ENCODE assay signal across 11 mouse cellular contexts in genomic region chr19:29371284-29372081, GRCm38 (mm10). TPM values are rescaled to one million over a fixed set of nuclear protein-coding genes. Genes with fewer than 3 reads are reported as not detected.
DNase-seq lines count a peak whose midpoint lies in the region; ATAC-seq and TF ChIP-seq lines count a peak whose summit lies in the region.
"Had no signal": no experiment of that assay in that cellular context is flagged by ENCODE, and none has a peak within 500 bp of the region (broad histone marks: within the 10 kb centered on the region; RNA-seq: fewer than 3 reads in every experiment).

No protein-coding gene starts in this region.

- peaks cover 3 to 44% of the 10 kb centered on the region in 2 experiments for H3K36me3 ChIP-seq in MEL (ENCODE audit: control insufficient read depth in 1 of 2, insufficient read depth in 2 of 2, low read length in 2 of 2)
- H3K36me3 ChIP-seq in embryonic facial prominence, embryonic 14.5 days (ENCODE audit: control insufficient read depth, insufficient read depth, low read length): no peaks in the 10 kb centered on the region
- H3K36me3 ChIP-seq in myocyte (ENCODE audit: control insufficient read depth, insufficient read depth): no peaks in the 10 kb centered on the region

- peak overlapping the region; percentile 21 for H3K4me3 ChIP-seq in left cerebral cortex, adult 2 months
- peak overlapping the region; percentile 74 to 87 for H3K4me3 ChIP-seq in MEL (ENCODE audit: control insufficient read depth in 1 of 2, insufficient read depth in 1 of 2, low read depth in 2 of 2, low read length in 2 of 2)
- H3K4me3 ChIP-seq in embryonic facial prominence, embryonic 14.5 days (ENCODE audit: low read depth, low read length): no peak overlapping the region
- peak overlapping the region; percentile 7 for H3K4me3 ChIP-seq in myocyte

- peak overlapping the region; percentile 76 for H3K9ac ChIP-seq in MEL (ENCODE audit: control insufficient read depth, low read depth, low read length, poor library complexity, severe bottlenecking)
- H3K9ac ChIP-seq in embryonic facial prominence, embryonic 14.5 days (ENCODE audit: low read depth, low read length): no peak overlapping the region

- 0 out of 2 replicates have a peak overlapping the region, but pooled peaks have one; percentile 24 for H3K27ac ChIP-seq in left cerebral cortex, adult 2 months
- peak overlapping the region; percentile 62 for H3K27ac ChIP-seq in MEL (ENCODE audit: control insufficient read depth, low read depth, low read length)
- 0 out of 2 replicates have a peak overlapping the region, but pooled peaks have one; percentile 40 for H3K27ac ChIP-seq in embryonic facial prominence, embryonic 14.5 days (replicated peaks; ENCODE audit: low read depth, low read length)

- no peak for DNase-seq in left cerebral cortex, adult 2 months (ENCODE audit: extremely low spot score in 1 of 2, low spot score in 2 of 2)
- DNase-seq in left cerebral cortex, postnatal 36 days (ENCODE audit: low spot score in 2 of 2): no peak
- peak; percentile 77 for DNase-seq in MEL (ENCODE audit: low read depth, low spot score)
- DNase-seq in embryonic facial prominence, embryonic 14.5 days (ENCODE audit: low spot score): no peak
- no peak for DNase-seq in embryo, embryonic 10 days (ENCODE audit: low spot score)
- DNase-seq: cerebellum, adult 18-20 months; kidney, adult 9 months had no signal

- H3K4me1 ChIP-seq in MEL (ENCODE audit: control insufficient read depth in 1 of 2, insufficient read depth in 2 of 2, low read length in 2 of 2): peaks cover 15 to 40% of the 10 kb centered on the region in 2 experiments
- H3K4me1 ChIP-seq in embryonic facial prominence, embryonic 14.5 days (ENCODE audit: control insufficient read depth, insufficient read depth, low read length): 0 out of 2 replicates have a peak, but pooled peaks cover 4% of the 10 kb centered on the region

- no peaks in the 10 kb centered on the region for H3K9me3 ChIP-seq in MEL (replicated peaks; ENCODE audit: insufficient read depth, low read length)
- no peaks in the 10 kb centered on the region for H3K9me3 ChIP-seq in embryonic facial prominence, embryonic 14.5 days (ENCODE audit: control insufficient read depth, low read length)

- 82% methylated on average over 18 of the region's 18 CpGs for WGBS in embryonic facial prominence, embryonic 14.5 days

- TF ChIP-seq POLR2A in MEL (IDR thresholded peaks at IDR 0.05; ENCODE audit: control insufficient read depth in 1 of 2, insufficient read depth in 1 of 2, low read depth in 1 of 2, low read length in 2 of 2, poor library complexity in 1 of 2): no peak
- no peak for TF ChIP-seq POLR2A in myocyte (IDR thresholded peaks at IDR 0.05; ENCODE audit: insufficient read length, low read depth)

- H3K4me2 ChIP-seq in embryonic facial prominence, embryonic 14.5 days (ENCODE audit: low read depth, low read length): peak overlapping the region; percentile 30
- peak overlapping the region; percentile 92 for H3K4me2 ChIP-seq in myocyte (ENCODE audit: low read depth)

- H3K79me2 ChIP-seq in MEL (ENCODE audit: control insufficient read depth, insufficient read depth, low read length, poor library complexity) (peaks cover 11% of the 10 kb centered on the region), myocyte (ENCODE audit: control insufficient read depth, insufficient read depth) (no peaks in the 10 kb centered on the region)

- TF ChIP-seq CTCF in left cerebral cortex, adult 2 months (IDR thresholded peaks at IDR 0.05): no peak
- TF ChIP-seq CTCF in MEL (IDR thresholded peaks at IDR 0.05 in 2 of 3, conservative IDR thresholded peaks at IDR 0.05 in 1 of 3; ENCODE audit: control insufficient read depth in 1 of 3, insufficient read depth in 1 of 3, low read depth in 2 of 3, low read length in 3 of 3, poor library complexity in 1 of 3, severe bottlenecking in 1 of 3): no peak

- no peak for TF ChIP-seq RAD21 in MEL (IDR thresholded peaks at IDR 0.05; ENCODE audit: low read depth, low read length)

- intact Hi-C loops in left cerebral cortex, adult 2 months (cut with DNase I): no loop called here
- intact Hi-C loops in left cerebral cortex, postnatal 36 days (cut with DNase I): no loop called here

- H3ac ChIP-seq in myocyte (ENCODE audit: control insufficient read depth, insufficient read length): no peak overlapping the region

- no peak for ATAC-seq in embryonic facial prominence, embryonic 14.5 days (ENCODE audit: low read depth)
- ATAC-seq in cerebellum, adult (ENCODE audit: insufficient number of reproducible peaks, low FRiP score, low TSS enrichment): no peak

- H3K27me3 ChIP-seq in MEL (ENCODE audit: control insufficient read depth in 1 of 2, insufficient read depth in 2 of 2, low read length in 2 of 2) (no peaks in the 10 kb centered on the region), myocyte (ENCODE audit: control insufficient read depth, insufficient read depth, insufficient read length) (no peaks in the 10 kb centered on the region)
- H3K27me3 ChIP-seq in embryonic facial prominence, embryonic 14.5 days (replicated peaks; ENCODE audit: control insufficient read depth, insufficient read depth, low read length): no peaks in the 10 kb centered on the region

- TF ChIP-seq EP300 in MEL (IDR thresholded peaks at IDR 0.05; ENCODE audit: low read depth in 1 of 2, low read length in 2 of 2): no peak

TF ChIP-seq in MEL, 35 proteins besides CTCF, POLR2A, EP300 and RAD21:
- TF ChIP-seq JUND (IDR thresholded peaks at IDR 0.05; ENCODE audit: low read depth, low read length) (no peak), TCF12 (IDR thresholded peaks at IDR 0.05; ENCODE audit: low read depth, low read length) (no peak), SMC3 (IDR thresholded peaks at IDR 0.05; ENCODE audit: low read depth, low read length) (no peak), GATA1 (IDR thresholded peaks at IDR 0.05; ENCODE audit: low read depth, low read length) (peak; percentile 46; the same call in 1 of the 2 replicates)

TF ChIP-seq in myocyte, 11 proteins besides CTCF, POLR2A, EP300 and RAD21 (continues in another document):
- TF ChIP-seq E2F4 (IDR thresholded peaks at IDR 0.05; ENCODE audit: insufficient read depth) (no peak), MYOD1 (IDR thresholded peaks at IDR 0.05; ENCODE audit: control insufficient read depth in 1 of 3, insufficient read length in 2 of 3, low read depth in 2 of 3) (no peak), TCF3 (IDR thresholded peaks at IDR 0.05; ENCODE audit: insufficient read length, low read depth) (no peak), MYOG (IDR thresholded peaks at IDR 0.05; ENCODE audit: control insufficient read depth in 1 of 3, insufficient read depth in 1 of 3, insufficient read length in 2 of 3, low read depth in 2 of 3) (no peak), MAX (IDR thresholded peaks at IDR 0.05; ENCODE audit: low read depth) (no peak), USF1 (IDR thresholded peaks at IDR 0.05; ENCODE audit: low read depth) (no peak), SRF (IDR thresholded peaks at IDR 0.05; ENCODE audit: control insufficient read depth, insufficient read length, low read depth) (no peak), REST (IDR thresholded peaks at IDR 0.05; ENCODE audit: insufficient read depth, insufficient read length) (no peak), POLR2AphosphoS2 (IDR thresholded peaks at IDR 0.05; ENCODE audit: insufficient read length, low read depth) (no peak), TCF12 (IDR thresholded peaks at IDR 0.05; ENCODE audit: insufficient read depth, poor library complexity, severe bottlenecking) (no peak)

RNA-seq across cellular contexts. Expression of gene Cd274, which starts 4.2 kb away (rescaled TPM):
- 1 to 10 TPM in 1 of 2 experiments, under 1 TPM in 1; 0.89 to 1.3 TPM for total RNA-seq in left cerebral cortex, adult 2 months (2021)
- under 1 TPM; 0.97 to 0.99 TPM for total RNA-seq in left cerebral cortex, postnatal 36 days (2021)
- total RNA-seq in MEL (2012; rRNA removed): 3.1 and 3.2 TPM in 2 replicates
- 1 to 10 TPM in 1 of 2 experiments, not detected in 1; 5.0 TPM for polyA plus RNA-seq in MEL (2012; ENCODE audit: insufficient read depth in 1 of 2, insufficient read length in 2 of 2, low read depth in 1 of 2, low replicate concordance in 2 of 2, missing spikeins in 1 of 2)
- polyA plus RNA-seq in embryonic facial prominence, embryonic 14.5 days (2014; fragmentation: Nextera tagmentation; extraction: Ambion mirVana): 0.21 and 0.56 TPM in 2 replicates
- polyA plus RNA-seq in myocyte (2012; fragmentation: generic; extraction: Trizol): 0.25 TPM

RNA-seq across cellular contexts. Expression of gene Plgrkt, which starts 4.3 kb away (rescaled TPM):
- 10 to 100 TPM; 27.6 to 29.3 TPM for total RNA-seq in left cerebral cortex, adult 2 months (2021)
- total RNA-seq in left cerebral cortex, postnatal 36 days (2021): 10 to 100 TPM; 23.7 to 28.6 TPM
- 107 and 117 TPM in 2 replicates for total RNA-seq in MEL (2012; rRNA removed)
- 100 to 1,000 TPM in 1 of 2 experiments, not detected in 1; 145 TPM for polyA plus RNA-seq in MEL (2012; ENCODE audit: insufficient read depth in 1 of 2, insufficient read length in 2 of 2, low read depth in 1 of 2, low replicate concordance in 2 of 2, missing spikeins in 1 of 2)
- polyA plus RNA-seq in embryonic facial prominence, embryonic 14.5 days (2014; fragmentation: Nextera tagmentation; extraction: Ambion mirVana): 66.9 and 67.7 TPM in 2 replicates
- polyA plus RNA-seq in myocyte (2012; fragmentation: generic; extraction: Trizol): 25.1 TPM

RNA-seq across cellular contexts. Expression of gene Rln1, which starts 37.0 kb away (rescaled TPM):
- 1 to 10 TPM; 1.4 to 1.7 TPM for total RNA-seq in left cerebral cortex, adult 2 months (2021)
- 1 to 10 TPM; 1.2 to 1.5 TPM for total RNA-seq in left cerebral cortex, postnatal 36 days (2021)
- 0.04 TPM in 1 of 2 replicates, not detected in the other for total RNA-seq in MEL (2012; rRNA removed)
- polyA plus RNA-seq in MEL (2012; ENCODE audit: insufficient read depth in 1 of 2, insufficient read length in 2 of 2, low read depth in 1 of 2, low replicate concordance in 2 of 2, missing spikeins in 1 of 2) (not detected), myocyte (2012; fragmentation: generic; extraction: Trizol) (not detected)
- polyA plus RNA-seq in embryonic facial prominence, embryonic 14.5 days (2014; fragmentation: Nextera tagmentation; extraction: Ambion mirVana): 0.60 and 0.96 TPM in 2 replicates

RNA-seq across cellular contexts. Expression of gene Pdcd1lg2, which starts 39.2 kb away (rescaled TPM):
- under 1 TPM in 1 of 2 experiments, not detected in 1; 0.32 TPM for total RNA-seq in left cerebral cortex, adult 2 months (2021)
- total RNA-seq in left cerebral cortex, postnatal 36 days (2021): under 1 TPM; 0.20 to 0.32 TPM
- total RNA-seq in MEL (2012; rRNA removed): 1.3 and 1.7 TPM in 2 replicates
- polyA plus RNA-seq in MEL (2012; ENCODE audit: insufficient read depth in 1 of 2, insufficient read length in 2 of 2, low read depth in 1 of 2, low replicate concordance in 2 of 2, missing spikeins in 1 of 2) (1 to 10 TPM in 1 of 2 experiments, not detected in 1; 5.4 TPM), myocyte (2012; fragmentation: generic; extraction: Trizol) (not detected)
- polyA plus RNA-seq in embryonic facial prominence, embryonic 14.5 days (2014; fragmentation: Nextera tagmentation; extraction: Ambion mirVana): not detected in 2 replicates
- polyA plus RNA-seq: limb, embryonic 14.5 days; neural tube, embryonic 14.5 days had no signal

RNA-seq across cellular contexts. Expression of gene Insl6, which starts 46.3 kb away (rescaled TPM):
- under 1 TPM in 1 of 2 experiments, not detected in 1; 0.54 TPM for total RNA-seq in left cerebral cortex, adult 2 months (2021)
- total RNA-seq in left cerebral cortex, postnatal 36 days (2021): under 1 TPM in 1 of 2 experiments, not detected in 1; 0.96 TPM
- total RNA-seq in MEL (2012; rRNA removed): 2.2 and 3.1 TPM in 2 replicates
- polyA plus RNA-seq in MEL (2012; ENCODE audit: insufficient read depth in 1 of 2, insufficient read length in 2 of 2, low read depth in 1 of 2, low replicate concordance in 2 of 2, missing spikeins in 1 of 2) (1 to 10 TPM in 1 of 2 experiments, not detected in 1; 9.9 TPM), myocyte (2012; fragmentation: generic; extraction: Trizol) (1.9 TPM)
- polyA plus RNA-seq in embryonic facial prominence, embryonic 14.5 days (2014; fragmentation: Nextera tagmentation; extraction: Ambion mirVana): 5.8 and 7.8 TPM in 2 replicates
